Comparison of ENCODE assay signal across 12 mouse cellular contexts in the genomic region with DNA sequence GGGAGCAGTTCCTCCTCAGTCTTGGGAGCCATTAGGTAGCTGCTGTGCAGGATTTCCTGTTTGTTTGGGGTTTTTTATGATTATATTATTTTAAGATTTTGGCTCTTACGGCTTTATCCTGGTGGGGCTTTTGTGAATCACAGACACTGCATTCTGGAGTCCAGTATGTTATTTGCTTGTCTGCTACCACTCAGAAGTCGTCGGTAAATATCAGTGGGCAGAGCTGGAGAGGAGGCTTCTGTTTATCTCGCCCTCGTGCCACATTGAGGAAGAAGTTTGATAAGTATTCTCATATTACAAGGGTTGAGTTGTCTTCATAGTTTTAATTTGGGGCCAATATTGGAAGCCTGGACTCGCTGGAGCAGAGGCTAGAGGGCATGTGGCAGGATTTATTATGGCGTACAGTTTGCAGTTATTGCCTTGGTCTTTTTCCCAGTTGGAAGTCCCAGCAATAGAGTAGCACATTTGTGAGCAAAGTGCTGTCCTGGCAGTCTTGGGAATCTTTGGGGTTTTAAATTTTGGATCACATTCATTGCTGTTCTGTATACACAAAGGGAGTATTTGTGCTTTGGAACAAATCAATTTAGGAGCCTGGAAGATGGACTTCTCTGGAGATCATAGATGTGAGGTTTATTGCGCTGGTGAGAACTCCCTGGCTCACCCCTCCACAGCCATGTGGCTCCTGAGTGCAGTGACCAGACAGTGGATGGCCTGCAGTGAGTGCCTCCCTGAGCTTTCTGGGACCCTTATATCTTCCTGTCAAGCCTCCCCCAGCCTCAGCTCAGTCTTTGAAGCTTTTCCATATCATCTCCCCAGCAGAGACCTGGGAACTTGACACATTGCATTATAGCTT.
A peak's percentile ranks its signal among the peaks of the same experiment; 100 is the strongest.
DNase-seq lines count a peak whose midpoint lies in the region; ATAC-seq and TF ChIP-seq lines count a peak whose summit lies in the region.
"Had no signal": no experiment of that assay in that cellular context is flagged by ENCODE, and none has a peak within 500 bp of the region (broad histone marks: within the 10 kb centered on the region; RNA-seq: fewer than 3 reads in every experiment).

No protein-coding gene starts in this region.

- peak; percentile 22 for ATAC-seq in forebrain, embryonic 14.5 days
- peak; percentile 55; the same call in 1 of the 2 replicates for ATAC-seq in limb, embryonic 11.5 days (ENCODE audit: insufficient number of reproducible peaks, low FRiP score, low TSS enrichment, low read depth)
- ATAC-seq in neural tube, embryonic 15.5 days (ENCODE audit: low FRiP score): peak; percentile 74

- 0 out of 2 replicates have a peak overlapping the region, but pooled peaks have one; percentile 13 for H3K27ac ChIP-seq in left cerebral cortex, adult 2 months
- H3K27ac ChIP-seq in forebrain, embryonic 14.5 days (ENCODE audit: low read depth, low read length): peak overlapping the region; percentile 89
- H3K27ac ChIP-seq in limb, embryonic 11.5 days (replicated peaks; ENCODE audit: low read depth, low read length): peak overlapping the region; percentile 85
- H3K27ac ChIP-seq in neural tube, embryonic 15.5 days (replicated peaks): peak overlapping the region; percentile 87
- H3K27ac ChIP-seq: liver, embryonic 14.5 days had no signal

- H3K27me3 ChIP-seq in forebrain, embryonic 14.5 days (replicated peaks; ENCODE audit: control insufficient read depth, insufficient read depth, low read length): no peaks in the 10 kb centered on the region
- H3K27me3 ChIP-seq in limb, embryonic 11.5 days (ENCODE audit: control insufficient read depth, insufficient read depth, low read length): no peaks in the 10 kb centered on the region
- H3K27me3 ChIP-seq in neural tube, embryonic 15.5 days (replicated peaks): no peaks in the 10 kb centered on the region

- H3K9ac ChIP-seq in forebrain, embryonic 14.5 days (ENCODE audit: low read length): peak overlapping the region; percentile 36
- H3K9ac ChIP-seq in limb, embryonic 11.5 days (ENCODE audit: low read length): 0 out of 2 replicates have a peak overlapping the region, but pooled peaks have one; percentile 24
- H3K9ac ChIP-seq in neural tube, embryonic 15.5 days (replicated peaks): peak overlapping the region; percentile 11; the same call in 1 of the 2 replicates
- H3K9ac ChIP-seq: liver, embryonic 14.5 days had no signal

- H3K36me3 ChIP-seq in forebrain, embryonic 14.5 days (ENCODE audit: control insufficient read depth, insufficient read depth, low read length): no peaks in the 10 kb centered on the region
- H3K36me3 ChIP-seq in limb, embryonic 11.5 days (ENCODE audit: control insufficient read depth, insufficient read depth, low read length): no peaks in the 10 kb centered on the region
- no peaks in the 10 kb centered on the region for H3K36me3 ChIP-seq in neural tube, embryonic 15.5 days

- peak overlapping the region; percentile 39 for H3K4me2 ChIP-seq in forebrain, embryonic 14.5 days (ENCODE audit: low read length)
- peak overlapping the region; percentile 16; the same call in 1 of the 2 replicates for H3K4me2 ChIP-seq in limb, embryonic 11.5 days (ENCODE audit: low read depth, severe bottlenecking)
- peak overlapping the region; percentile 35 for H3K4me2 ChIP-seq in neural tube, embryonic 15.5 days

- no peak for DNase-seq in left cerebral cortex, adult 2 months (ENCODE audit: extremely low spot score in 1 of 2, low spot score in 2 of 2)
- DNase-seq in left cerebral cortex, postnatal 10 days (ENCODE audit: extremely low spot score in 1 of 2, low spot score in 2 of 2): no peak
- no peak for DNase-seq in forebrain, embryonic 14.5 days (ENCODE audit: low spot score)
- no peak for DNase-seq in limb, embryonic 11.5 days (ENCODE audit: low spot score)
- no peak for DNase-seq in urinary bladder, postnatal 4 days (ENCODE audit: low spot score in 2 of 2)
- DNase-seq in heart, postnatal 10 days: no peak
- DNase-seq in liver: no peak
- DNase-seq: thymus, postnatal 36 days had no signal

- intact Hi-C loops in left cerebral cortex, adult 2 months (cut with DNase I): loop anchor here (10.0 kb wide), 1 partner anchor 167 kb away; no protein-coding TSS in a partner anchor
- intact Hi-C loops in left cerebral cortex, postnatal 10 days (cut with DNase I): loop anchor here (5.0 kb wide), 1 partner anchor 56 kb away; no protein-coding TSS in a partner anchor
- intact Hi-C loops in heart, postnatal 10 days (cut with DNase I): no loop called here

- TF ChIP-seq CTCF in left cerebral cortex, adult 2 months (IDR thresholded peaks at IDR 0.05): no peak; the same call in 1 of the 2 replicates

- WGBS in forebrain, embryonic 14.5 days: 15% methylated on average over 8 of the region's 8 CpGs
- WGBS in limb, embryonic 11.5 days: 21% methylated on average over 8 of the region's 8 CpGs
- 7% methylated on average over 8 of the region's 8 CpGs for WGBS in neural tube, embryonic 15.5 days

- H3K4me1 ChIP-seq in forebrain, embryonic 14.5 days (ENCODE audit: control insufficient read depth, insufficient read depth, low read length): peaks cover 30% of the 10 kb centered on the region
- H3K4me1 ChIP-seq in limb, embryonic 11.5 days (ENCODE audit: control insufficient read depth, insufficient read depth, low read length): peaks cover 19% of the 10 kb centered on the region
- peaks cover 66% of the 10 kb centered on the region for H3K4me1 ChIP-seq in neural tube, embryonic 15.5 days

- no peaks in the 10 kb centered on the region for H3K9me3 ChIP-seq in forebrain, embryonic 14.5 days (replicated peaks; ENCODE audit: control insufficient read depth, low read length)
- no peaks in the 10 kb centered on the region for H3K9me3 ChIP-seq in limb, embryonic 11.5 days (ENCODE audit: control insufficient read depth, low read length)
- H3K9me3 ChIP-seq in neural tube, embryonic 15.5 days (replicated peaks): no peaks in the 10 kb centered on the region

- no peak overlapping the region for H3K4me3 ChIP-seq in left cerebral cortex, adult 2 months
- H3K4me3 ChIP-seq in forebrain, embryonic 14.5 days (ENCODE audit: low read depth, low read length): no peak overlapping the region
- no peak overlapping the region for H3K4me3 ChIP-seq in limb, embryonic 11.5 days (ENCODE audit: low read depth, low read length)
- no peak overlapping the region for H3K4me3 ChIP-seq in neural tube, embryonic 15.5 days (replicated peaks)
- H3K4me3 ChIP-seq: erythroblast, embryonic 14.5 days; myocyte had no signal

Comparison
In these comparisons a context has a peak if more than half of its experiments do, and no peak if none do; other contexts are left out.
1. H3K27ac ChIP-seq: peak in every context shown above with its lines; median percentile 89 in forebrain, embryonic 14.5 days; 87 in neural tube, embryonic 15.5 days; 85 in limb, embryonic 11.5 days; 13 in left cerebral cortex, adult 2 months.
2. ATAC-seq: peak in every context shown above with its lines; median percentile 74 in neural tube, embryonic 15.5 days; 55 in limb, embryonic 11.5 days; 22 in forebrain, embryonic 14.5 days.